Mouse (Mus musculus) midbrain, embryonic 13.5 days (tissue): Measurements from ENCODE around the gene Zfp941. TPM values are rescaled to one million over a fixed set of nuclear protein-coding genes. Genes with fewer than 3 reads are reported as not detected.

Experiments
- ATAC-seq: fragments of 200-750 bp; cut with Nextera tagmentation; 2 replicates; pipeline ENCODE4 v1.8.0; 2017; ENCODE audit warnings: mild to moderate bottlenecking, moderate TSS enrichment, moderate library complexity
- H3K27ac ChIP-seq: fragments of 300-500 bp; sonication (generic); 2 replicates; pipeline ENCODE4 v1.5.1; 2015; ENCODE audit warnings: inconsistent platforms, mild to moderate bottlenecking, moderate library complexity
- H3K27me3 ChIP-seq: fragments of 300-500 bp; sonication (generic); 2 replicates; pipeline ENCODE4 v1.6.1; 2015; ENCODE audit warnings: mild to moderate bottlenecking, inconsistent platforms
- H3K36me3 ChIP-seq: fragments of 300-500 bp; sonication (generic); 2 replicates; pipeline ENCODE4 v1.6.1; 2015; ENCODE audit warnings: mild to moderate bottlenecking, inconsistent platforms
- H3K4me1 ChIP-seq: fragments of 300-500 bp; sonication (generic); replicated peaks from 2 replicates; pipeline ENCODE4 v1.6.1; 2015; ENCODE audit warnings: inconsistent platforms
- H3K4me2 ChIP-seq: fragments of 300-500 bp; sonication (generic); replicated peaks from 2 replicates; pipeline ENCODE4 v1.6.1; 2015; ENCODE audit warnings: moderate library complexity, mild to moderate bottlenecking, inconsistent platforms
- H3K4me3 ChIP-seq: fragments of 300-500 bp; sonication (generic); replicated peaks from 2 replicates; pipeline ENCODE4 v1.5.1; 2015; ENCODE audit warnings: mild to moderate bottlenecking, inconsistent platforms
- H3K9ac ChIP-seq: fragments of 300-500 bp; sonication (generic); replicated peaks from 2 replicates; pipeline ENCODE4 v1.6.1; 2015; ENCODE audit warnings: mild to moderate bottlenecking, inconsistent platforms
- H3K9me3 ChIP-seq: fragments of 300-500 bp; sonication (generic); 2 replicates; pipeline ENCODE4 v1.6.1; 2016; ENCODE audit warnings: mild to moderate bottlenecking, inconsistent platforms
- WGBS: fragments of 180-500 bp; shearing (Covaris S2); methylation state at CpG from one replicate; pipeline ENCODE4 v1.1.7; 2015; 5-methylcytosine and 5-hydroxymethylcytosine counted together
- polyA plus RNA-seq: library from polyadenylated mRNA; unstranded; fragments of >200 nt; fragmentation: Nextera tagmentation; extraction: Ambion mirVana; gene quantifications from 2 replicates; pipeline ENCODE4 v1.2.1, GENCODE M21; 2015

Gene Zfp941
- polyA plus RNA-seq, 1 experiment from 2014 or later: 20.4 TPM

- Histone ChIP-seq H3K36me3 (no peaks in the 10 kb centered on the region), H3K4me1 (no peaks in the 10 kb centered on the region), H3K9me3 (no peaks in the 10 kb centered on the region), H3K27ac (no peak overlapping the region), H3K9ac (no peak overlapping the region), H3K4me2 (no peak overlapping the region), H3K4me3 (no peak overlapping the region), H3K27me3 (peaks cover 8% of the 10 kb centered on the region)
- no peak for ATAC-seq
- 83% methylated on average over 2 of the region's 2 CpGs for WGBS
Measured at GRCm38 (mm10) chr7:140835758-140836087, 13.7 kb upstream of the Zfp941 start.

GRCm38 (mm10) chr7:140834968-140835757 is 13.2 kb upstream of the Zfp941 start, which contains the start of gene Urah:
Gene Urah (plus strand): TSS chr7:140835018.
- 45% methylated on average over 20 of the region's 20 CpGs for WGBS
- no peaks in the 10 kb centered on the region for H3K36me3 ChIP-seq
- no peaks in the 10 kb centered on the region for H3K4me1 ChIP-seq
- H3K27me3 ChIP-seq: peaks cover 4% of the 10 kb centered on the region; the same call in 1 of the 2 replicates
- no peak for ATAC-seq
- no peak within 1 kb of the TSS for H3K9ac ChIP-seq
- H3K4me2 ChIP-seq: no peak within 1 kb of the TSS
- H3K4me3 ChIP-seq: no peak within 1 kb of the TSS
- no peak within 1 kb of the TSS for H3K27ac ChIP-seq
- no peaks in the 10 kb centered on the region for H3K9me3 ChIP-seq

- no peak overlapping the region for H3K4me2 ChIP-seq
- ATAC-seq: no peak
- H3K27me3 ChIP-seq: no peaks in the 10 kb centered on the region
- WGBS: 94% methylated on average over 4 of the region's 4 CpGs
- H3K4me1 ChIP-seq: no peaks in the 10 kb centered on the region
- no peak overlapping the region for H3K9ac ChIP-seq
- no peak overlapping the region for H3K27ac ChIP-seq
- H3K4me3 ChIP-seq: no peak overlapping the region
- no peaks in the 10 kb centered on the region for H3K9me3 ChIP-seq
- H3K36me3 ChIP-seq: no peaks in the 10 kb centered on the region
Measured at GRCm38 (mm10) chr7:140833341-140833740, 11.4 kb upstream of the Zfp941 start.

- no peak for ATAC-seq
- WGBS: 76% methylated on average over 6 of the region's 6 CpGs
- H3K27me3 ChIP-seq: no peaks in the 10 kb centered on the region
Measured at GRCm38 (mm10) chr7:140831447-140831846, 9.5 kb upstream of the Zfp941 start.

GRCm38 (mm10) chr7:140828171-140828881 is 6.3 kb upstream of the Zfp941 start:
- Histone ChIP-seq H3K27ac (no peak overlapping the region), H3K4me1 (no peaks in the 10 kb centered on the region), H3K4me3 (no peak overlapping the region), H3K9me3 (no peaks in the 10 kb centered on the region), H3K36me3 (no peaks in the 10 kb centered on the region), H3K27me3 (no peaks in the 10 kb centered on the region), H3K4me2 (no peak overlapping the region), H3K9ac (no peak overlapping the region)
- WGBS: 46% methylated on average over 8 of the region's 8 CpGs
- ATAC-seq: peak; percentile 40; the same call in 1 of the 2 replicates

More at GRCm38 (mm10) chr7:140831447-140831846, 9.5 kb upstream of the Zfp941 start:
- H3K9me3 ChIP-seq: no peaks in the 10 kb centered on the region
- H3K4me2 ChIP-seq: no peak overlapping the region
- no peak overlapping the region for H3K9ac ChIP-seq
- no peaks in the 10 kb centered on the region for H3K36me3 ChIP-seq
- H3K4me1 ChIP-seq: no peaks in the 10 kb centered on the region
- H3K4me3 ChIP-seq: no peak overlapping the region
- no peak overlapping the region for H3K27ac ChIP-seq

GRCm38 (mm10) chr7:140822731-140823130 is 753 bp upstream of the Zfp941 start:
- Histone ChIP-seq H3K9ac (no peak overlapping the region), H3K9me3 (no peaks in the 10 kb centered on the region), H3K36me3 (0 out of 2 replicates have a peak, but pooled peaks cover 5% of the 10 kb centered on the region), H3K27me3 (no peaks in the 10 kb centered on the region), H3K4me2 (no peak overlapping the region), H3K4me1 (peaks cover 16% of the 10 kb centered on the region; the same call in 1 of the 2 replicates), H3K27ac (no peak overlapping the region), H3K4me3 (no peak overlapping the region)
- WGBS: 91% methylated on average over 4 of the region's 4 CpGs
- ATAC-seq: no peak

GRCm38 (mm10) chr7:140821305-140821652 is 699 bp downstream of the Zfp941 start:
- 46% methylated on average over 5 of the region's 5 CpGs for WGBS
- H3K4me2 ChIP-seq: peak overlapping the region; percentile 70

GRCm38 (mm10) chr7:140820173-140820572 is 1.8 kb downstream of the Zfp941 start:
- no peak for ATAC-seq
- peaks cover 20% of the 10 kb centered on the region; the same call in 1 of the 2 replicates for H3K4me1 ChIP-seq
- 0 out of 2 replicates have a peak, but pooled peaks cover 9% of the 10 kb centered on the region for H3K36me3 ChIP-seq
- no peak overlapping the region for H3K9ac ChIP-seq
- no peaks in the 10 kb centered on the region for H3K9me3 ChIP-seq
- no peak overlapping the region for H3K4me3 ChIP-seq
- 66% methylated on average over 4 of the region's 4 CpGs for WGBS
- H3K27ac ChIP-seq: no peak overlapping the region
- H3K27me3 ChIP-seq: no peaks in the 10 kb centered on the region
- peak overlapping the region; percentile 37 for H3K4me2 ChIP-seq

More at GRCm38 (mm10) chr7:140821305-140821652, 699 bp downstream of the Zfp941 start:
- Histone ChIP-seq H3K9me3 (no peaks in the 10 kb centered on the region), H3K27ac (peak overlapping the region; percentile 90), H3K36me3 (0 out of 2 replicates have a peak, but pooled peaks cover 9% of the 10 kb centered on the region), H3K4me3 (peak overlapping the region; percentile 66), H3K27me3 (no peaks in the 10 kb centered on the region), H3K4me1 (peaks cover 20% of the 10 kb centered on the region; the same call in 1 of the 2 replicates), H3K9ac (peak overlapping the region; percentile 82)
- peak; percentile 71 for ATAC-seq

GRCm38 (mm10) chr7:140812850-140813249 is 9.1 kb downstream of the Zfp941 start:
- H3K36me3 ChIP-seq: peaks cover 35% of the 10 kb centered on the region
- no peak overlapping the region for H3K9ac ChIP-seq
- no peak overlapping the region for H3K4me3 ChIP-seq
- ATAC-seq: no peak
- no peaks in the 10 kb centered on the region for H3K27me3 ChIP-seq
- H3K4me1 ChIP-seq: 0 out of 2 replicates have a peak, but pooled peaks cover 3% of the 10 kb centered on the region
- 93% methylated on average over 12 of the region's 12 CpGs for WGBS
- no peaks in the 10 kb centered on the region for H3K9me3 ChIP-seq
- no peak overlapping the region for H3K4me2 ChIP-seq
- no peak overlapping the region for H3K27ac ChIP-seq

GRCm38 (mm10) chr7:140811714-140812113 is 10.3 kb downstream of the Zfp941 start:
- H3K4me2 ChIP-seq: no peak overlapping the region
- no peak overlapping the region for H3K4me3 ChIP-seq
- no peak overlapping the region for H3K27ac ChIP-seq
- peaks cover 36% of the 10 kb centered on the region for H3K36me3 ChIP-seq
- H3K27me3 ChIP-seq: no peaks in the 10 kb centered on the region
- ATAC-seq: no peak
- no peaks in the 10 kb centered on the region for H3K9me3 ChIP-seq
- no peaks in the 10 kb centered on the region for H3K4me1 ChIP-seq
- 77% methylated on average over 13 of the region's 13 CpGs for WGBS
- H3K9ac ChIP-seq: no peak overlapping the region

GRCm38 (mm10) chr7:140810496-140810895 is 11.5 kb downstream of the Zfp941 start:
- Histone ChIP-seq H3K4me1 (no peaks in the 10 kb centered on the region), H3K9ac (no peak overlapping the region)
- 93% methylated on average over 6 of the region's 6 CpGs for WGBS

GRCm38 (mm10) chr7:140805704-140806103 is 16.3 kb downstream of the Zfp941 start:
- Histone ChIP-seq H3K4me1 (no peaks in the 10 kb centered on the region), H3K9ac (no peak overlapping the region), H3K27me3 (no peaks in the 10 kb centered on the region), H3K4me3 (no peak overlapping the region), H3K36me3 (peaks cover 12% of the 10 kb centered on the region), H3K9me3 (no peaks in the 10 kb centered on the region), H3K4me2 (no peak overlapping the region), H3K27ac (no peak overlapping the region)
- no peak for ATAC-seq
- WGBS: 9% methylated on average over 1 of the region's 1 CpGs

More at GRCm38 (mm10) chr7:140810496-140810895, 11.5 kb downstream of the Zfp941 start:
- Histone ChIP-seq H3K4me2 (no peak overlapping the region), H3K27ac (no peak overlapping the region), H3K4me3 (no peak overlapping the region), H3K9me3 (no peaks in the 10 kb centered on the region), H3K27me3 (no peaks in the 10 kb centered on the region), H3K36me3 (peaks cover 38% of the 10 kb centered on the region)
- ATAC-seq: no peak
